Mouse (Mus musculus) frontal cortex, postnatal 36 days (tissue): ENCODE data around the gene Zbtb24.
A peak's percentile ranks its signal among the peaks of the same experiment; 100 is the strongest.
"Not testable (repeated sequence)": the region's sequence is repeated elsewhere in the genome, so short reads cannot be mapped to it uniquely, and the experiment has no call there.

Experiments
- DNase-seq, 2 experiments: peaks; one replicate each; pipeline ENCODE4 v3.0.0; 2022; ENCODE audit warnings: low spot score in 2 of 2

The Zbtb24 gene

GRCm38 (mm10) chr10:41450137-41450670 is at the start of gene Zbtb24:
Gene Zbtb24 (plus strand): TSS chr10:41450383.
- DNase-seq, result peak; percentile 86 to 94

GRCm38 (mm10) chr10:41401097-41401496 is 49.1 kb upstream of the Zbtb24 start:
- no peak for DNase-seq

- no peak for DNase-seq
Measured at GRCm38 (mm10) chr10:41403364-41403763, 46.8 kb upstream of the Zbtb24 start.

- peak in 1 of 2 experiments; percentile 45 for DNase-seq
Measured at GRCm38 (mm10) chr10:41403893-41404612, 46.1 kb upstream of the Zbtb24 start.

GRCm38 (mm10) chr10:41410176-41410575 is 40.0 kb upstream of the Zbtb24 start:
- DNase-seq, result not testable (repeated sequence)

GRCm38 (mm10) chr10:41410821-41411220 is 39.4 kb upstream of the Zbtb24 start:
- not testable (repeated sequence) for DNase-seq

- DNase-seq, result not testable (repeated sequence)
Measured at GRCm38 (mm10) chr10:41413471-41413870, 36.7 kb upstream of the Zbtb24 start.

GRCm38 (mm10) chr10:41415368-41415767 is 34.8 kb upstream of the Zbtb24 start:
- DNase-seq, result not testable (repeated sequence)

GRCm38 (mm10) chr10:41420496-41421200 is 29.5 kb upstream of the Zbtb24 start:
- DNase-seq, result no peak

- no peak for DNase-seq
Measured at GRCm38 (mm10) chr10:41423681-41424080, 26.5 kb upstream of the Zbtb24 start.

GRCm38 (mm10) chr10:41426368-41426767 is 23.8 kb upstream of the Zbtb24 start:
- no peak for DNase-seq

GRCm38 (mm10) chr10:41434624-41435023 is 15.6 kb upstream of the Zbtb24 start:
- peak; percentile 17 to 62 for DNase-seq

GRCm38 (mm10) chr10:41435141-41435540 is 15.0 kb upstream of the Zbtb24 start:
- no peak for DNase-seq

- no peak for DNase-seq
Measured at GRCm38 (mm10) chr10:41448216-41448615, 2.0 kb upstream of the Zbtb24 start.

- peak in 1 of 2 experiments; percentile 36 for DNase-seq
Measured at GRCm38 (mm10) chr10:41449684-41450083, 499 bp upstream of the Zbtb24 start.

- no peak for DNase-seq
Measured at GRCm38 (mm10) chr10:41450780-41451522, 768 bp downstream of the Zbtb24 start.

GRCm38 (mm10) chr10:41451656-41452055 is 1.5 kb downstream of the Zbtb24 start:
- DNase-seq, result no peak

- no peak for DNase-seq
Measured at GRCm38 (mm10) chr10:41452791-41453190, 2.6 kb downstream of the Zbtb24 start.

GRCm38 (mm10) chr10:41459990-41460389 is 9.8 kb downstream of the Zbtb24 start:
- DNase-seq, result no peak

GRCm38 (mm10) chr10:41460501-41460900 is 10.3 kb downstream of the Zbtb24 start:
- DNase-seq, result no peak

GRCm38 (mm10) chr10:41461057-41461722 is 11.0 kb downstream of the Zbtb24 start:
- DNase-seq, result no peak
